Mouse (Mus musculus) heart, embryonic 12.5 days (tissue): ENCODE measurements around the gene Gm14399. TPM values are rescaled to one million over a fixed set of nuclear protein-coding genes. Genes with fewer than 3 reads are reported as not detected.
"Not testable (repeated sequence)": the region's sequence is repeated elsewhere in the genome, so short reads cannot be mapped to it uniquely, and the experiment has no call there.

Source experiments
- ATAC-seq: fragments of 200-750 bp; cut with Nextera tagmentation; 2 replicates; pipeline ENCODE4 v1.8.0; 2017; ENCODE audit warnings: moderate TSS enrichment, moderate library complexity; ENCODE audit not compliant: insufficient number of reproducible peaks, low FRiP score
- H3K27ac ChIP-seq: fragments of 300-500 bp; sonication (generic); 2 replicates; pipeline ENCODE4 v1.5.1; 2016; ENCODE audit warnings: mild to moderate bottlenecking, moderate library complexity; ENCODE audit not compliant: poor library complexity, severe bottlenecking
- H3K27me3 ChIP-seq: fragments of 300-500 bp; sonication (generic); replicated peaks from 2 replicates; pipeline ENCODE4 v1.6.1; 2016; ENCODE audit warnings: mild to moderate bottlenecking, moderate library complexity
- H3K36me3 ChIP-seq: fragments of 300-500 bp; sonication (generic); 2 replicates; pipeline ENCODE4 v1.6.1; 2016; ENCODE audit warnings: mild to moderate bottlenecking, moderate library complexity
- H3K4me1 ChIP-seq: fragments of 300-500 bp; sonication (generic); replicated peaks from 2 replicates; pipeline ENCODE4 v1.6.1; 2016; ENCODE audit warnings: mild to moderate bottlenecking
- H3K4me2 ChIP-seq: fragments of 300-500 bp; sonication (generic); 2 replicates; pipeline ENCODE4 v1.6.1; 2016; ENCODE audit warnings: mild to moderate bottlenecking, moderate library complexity
- H3K4me3 ChIP-seq: fragments of 300-500 bp; sonication (generic); 2 replicates; pipeline ENCODE4 v1.5.1; 2016; ENCODE audit warnings: mild to moderate bottlenecking
- H3K9ac ChIP-seq: fragments of 300-500 bp; sonication (generic); 2 replicates; pipeline ENCODE4 v1.6.1; 2016; ENCODE audit warnings: mild to moderate bottlenecking, moderate library complexity
- H3K9me3 ChIP-seq: fragments of 300-500 bp; sonication (generic); replicated peaks from 2 replicates; pipeline ENCODE4 v1.6.1; 2016; ENCODE audit warnings: mild to moderate bottlenecking, moderate library complexity
- WGBS: fragments of 180-500 bp; shearing (Covaris S2); methylation state at CpG from one replicate; pipeline ENCODE4 v1.1.7; 2016; 5-methylcytosine and 5-hydroxymethylcytosine counted together
- polyA plus RNA-seq: library from polyadenylated mRNA; unstranded; fragments of >200 nt; fragmentation: Nextera tagmentation; extraction: Ambion mirVana; gene quantifications from 2 replicates; pipeline ENCODE4 v1.2.1, GENCODE M21; 2016

Gm14399 gene
- polyA plus RNA-seq, result 4.8 and 6.7 TPM in 2 replicates

DNA sequence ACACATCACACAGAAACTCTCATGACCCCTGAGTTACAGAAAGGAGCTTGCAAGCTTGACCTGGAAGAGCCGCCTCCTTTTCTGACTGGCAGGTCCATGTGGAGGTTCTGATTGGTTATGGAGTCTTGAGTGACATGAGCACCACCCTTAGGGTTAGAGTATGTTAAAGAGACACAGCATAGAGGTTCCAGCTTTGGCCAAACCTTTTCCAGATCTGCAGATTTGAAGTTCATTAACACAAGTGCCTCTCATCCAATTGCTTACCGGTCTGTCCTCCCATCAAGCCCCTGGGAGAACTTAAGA, at the start of gene Gm14399:
TSS of gene Gm14399 (minus strand) at position 20 of the 303 bp plus-strand sequence.
- peak within 1 kb of the TSS; percentile 59 for H3K4me2 ChIP-seq
- H3K9ac ChIP-seq, result peak within 1 kb of the TSS; percentile 71
- not testable (repeated sequence) for H3K36me3 ChIP-seq, H3K4me1 ChIP-seq, H3K27ac ChIP-seq, H3K27me3 ChIP-seq, H3K9me3 ChIP-seq, ATAC-seq
- peak within 1 kb of the TSS; percentile 59 for H3K4me3 ChIP-seq
- 15% methylated on average over 1 of the region's 2 CpGs for WGBS

DNA sequence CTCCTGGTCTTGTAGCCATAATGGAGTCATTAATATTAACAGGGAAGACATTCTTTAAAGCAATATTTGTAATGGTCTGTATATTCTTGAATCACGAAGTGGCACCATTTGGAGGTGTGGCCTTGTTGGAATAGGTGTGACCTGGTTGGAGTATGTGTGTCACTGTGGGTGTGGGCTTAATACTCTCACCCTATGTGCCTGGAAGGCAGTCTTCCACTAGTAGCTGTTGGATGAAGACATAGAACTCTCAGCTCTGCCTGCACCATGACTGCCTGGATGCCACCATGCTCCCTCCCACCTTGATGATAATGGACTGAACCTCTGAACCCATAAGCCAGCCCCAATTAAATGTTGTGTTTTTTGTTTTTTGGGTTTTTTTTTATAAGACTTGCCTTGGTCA, 37.2 kb upstream of the Gm14399 start:
- not testable (repeated sequence) for H3K27ac ChIP-seq, H3K27me3 ChIP-seq

DNA sequence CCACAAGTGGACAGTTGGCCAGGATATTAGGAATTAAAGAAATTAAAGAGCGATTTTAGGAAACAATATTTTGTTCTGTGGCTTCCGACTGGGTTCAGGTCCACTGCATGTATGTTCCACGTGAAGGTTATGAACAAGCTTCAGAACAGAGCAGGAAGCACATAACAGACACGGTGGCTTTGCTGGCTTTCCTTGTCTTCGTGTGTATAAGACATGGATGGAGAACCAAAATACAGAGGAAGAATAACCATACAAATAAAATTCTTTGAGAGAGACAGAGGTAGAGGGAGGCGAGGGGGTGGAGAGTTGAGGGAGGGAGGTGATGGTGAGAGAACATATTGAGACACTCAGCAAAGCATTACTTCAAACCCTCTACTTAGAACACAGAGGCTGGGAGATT, 34.5 kb upstream of the Gm14399 start:
- Histone ChIP-seq H3K4me1 (no peaks in the 10 kb centered on the region), H3K27me3 (no peaks in the 10 kb centered on the region), H3K4me3 (no peak overlapping the region), H3K36me3 (no peaks in the 10 kb centered on the region), H3K9me3 (no peaks in the 10 kb centered on the region), H3K9ac (no peak overlapping the region), H3K4me2 (no peak overlapping the region), H3K27ac (no peak overlapping the region)
- WGBS, result 71% methylated on average over 6 of the region's 6 CpGs
- no peak for ATAC-seq

More for the DNA sequence above, 37.2 kb upstream of the Gm14399 start:
- not testable (repeated sequence) for H3K4me2 ChIP-seq, H3K36me3 ChIP-seq, H3K4me1 ChIP-seq, H3K4me3 ChIP-seq, ATAC-seq, H3K9me3 ChIP-seq, H3K9ac ChIP-seq
- 24% methylated on average over 1 of the region's 1 CpGs for WGBS

DNA sequence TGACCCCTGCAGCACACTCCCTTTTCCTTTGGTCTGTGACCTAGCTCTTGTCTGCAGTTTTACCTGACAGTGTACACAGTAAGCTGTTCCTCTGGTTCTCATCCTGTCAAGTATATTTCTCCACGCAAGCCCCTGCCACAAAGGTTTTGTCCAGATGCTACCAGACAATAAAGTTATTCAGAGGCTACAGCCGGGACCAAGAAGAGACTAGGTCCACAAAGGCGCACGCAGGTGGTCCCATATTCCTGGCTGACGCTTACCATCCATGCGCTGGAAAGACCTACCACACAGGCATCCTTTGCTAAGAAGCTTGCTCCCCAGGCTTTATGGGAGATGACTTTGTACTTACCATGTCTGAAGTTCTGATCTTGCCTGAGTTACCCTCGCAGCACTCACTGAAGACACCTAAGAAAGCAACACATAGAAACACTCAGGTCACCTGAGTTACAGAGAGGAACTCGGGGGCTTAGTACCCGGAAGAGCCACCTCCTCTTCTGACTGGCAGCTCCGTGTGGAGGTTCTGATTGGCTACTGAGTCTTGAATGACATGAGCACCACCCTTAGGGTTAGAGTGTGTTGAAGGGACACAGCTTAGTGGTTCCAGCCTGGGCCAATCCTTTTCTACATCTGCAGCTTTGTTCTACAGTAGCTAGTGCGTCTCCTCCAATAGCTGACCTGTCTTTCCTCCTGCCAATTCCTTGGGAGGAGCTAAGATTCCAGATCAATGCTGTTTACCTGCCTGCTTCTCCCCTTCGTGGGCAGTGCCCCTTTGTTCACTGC, 33.8 kb upstream of the Gm14399 start, which contains the start of gene Gm14443:
TSS of gene Gm14443 (minus strand) at position 471 of the 780 bp plus-strand sequence.
- not testable (repeated sequence) for H3K27me3 ChIP-seq, ATAC-seq, H3K27ac ChIP-seq, H3K36me3 ChIP-seq, H3K9ac ChIP-seq, H3K4me2 ChIP-seq, H3K4me3 ChIP-seq, H3K9me3 ChIP-seq, H3K4me1 ChIP-seq
- 71% methylated on average over 12 of the region's 12 CpGs for WGBS

DNA sequence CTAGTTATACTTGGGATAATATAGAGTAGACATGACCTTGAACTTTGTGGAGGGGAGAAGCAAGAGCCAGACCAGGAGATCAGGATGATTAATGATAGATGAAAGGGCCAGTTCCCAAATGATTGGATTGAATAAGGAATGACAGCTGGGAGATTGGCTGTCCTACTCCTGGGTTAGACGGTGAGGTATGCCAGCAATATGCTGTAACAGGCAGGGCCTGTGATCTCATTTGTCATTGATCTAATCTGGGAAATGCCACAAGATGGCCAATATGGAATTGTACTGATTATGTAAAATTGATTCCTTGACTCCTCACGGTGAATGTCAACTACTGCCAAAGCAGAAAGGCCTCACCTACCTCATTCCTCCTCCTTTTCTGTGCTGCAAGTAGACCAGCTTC, 32.2 kb upstream of the Gm14399 start:
- not testable (repeated sequence) for H3K9ac ChIP-seq, H3K27ac ChIP-seq, ATAC-seq, H3K27me3 ChIP-seq, H3K9me3 ChIP-seq, H3K4me1 ChIP-seq, H3K4me2 ChIP-seq, H3K4me3 ChIP-seq, H3K36me3 ChIP-seq
- 82% methylated on average over 2 of the region's 2 CpGs for WGBS

DNA sequence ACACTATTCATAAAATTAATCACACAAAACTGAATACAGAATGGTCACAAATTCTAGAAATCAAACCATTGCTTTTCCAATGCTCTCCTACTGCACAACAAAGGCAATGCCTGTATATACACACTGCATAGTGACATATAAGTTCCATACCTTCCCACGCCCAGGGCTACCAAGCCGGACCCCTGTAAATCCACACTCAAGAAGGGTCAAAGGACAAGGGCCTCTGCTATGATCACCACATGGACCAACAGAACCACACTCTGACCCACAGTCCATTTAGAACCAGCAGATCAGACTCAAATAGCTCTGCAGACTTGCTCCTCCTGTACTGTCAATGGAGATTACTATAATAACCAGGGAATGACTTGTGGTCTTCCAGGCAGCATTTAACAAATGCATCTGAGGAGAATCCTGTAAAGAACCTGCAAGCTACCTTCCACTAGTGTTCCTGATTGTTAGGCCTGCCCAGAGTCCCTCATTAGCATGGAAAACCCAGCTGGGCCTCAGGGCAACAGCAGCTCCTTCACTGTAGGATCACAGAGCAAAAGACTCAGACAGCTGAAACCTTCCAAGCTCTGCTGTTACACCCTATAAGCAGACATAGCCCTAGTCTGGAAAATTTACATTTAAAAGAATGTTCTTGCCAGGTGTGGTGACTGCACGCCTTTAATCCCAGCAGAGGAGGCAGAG, 31.2 kb upstream of the Gm14399 start:
- 70% methylated on average over 3 of the region's 3 CpGs for WGBS
- H3K36me3 ChIP-seq, H3K4me3 ChIP-seq, H3K4me1 ChIP-seq, ATAC-seq, H3K27ac ChIP-seq, H3K9me3 ChIP-seq, H3K27me3 ChIP-seq, H3K9ac ChIP-seq, H3K4me2 ChIP-seq: not testable (repeated sequence)

DNA sequence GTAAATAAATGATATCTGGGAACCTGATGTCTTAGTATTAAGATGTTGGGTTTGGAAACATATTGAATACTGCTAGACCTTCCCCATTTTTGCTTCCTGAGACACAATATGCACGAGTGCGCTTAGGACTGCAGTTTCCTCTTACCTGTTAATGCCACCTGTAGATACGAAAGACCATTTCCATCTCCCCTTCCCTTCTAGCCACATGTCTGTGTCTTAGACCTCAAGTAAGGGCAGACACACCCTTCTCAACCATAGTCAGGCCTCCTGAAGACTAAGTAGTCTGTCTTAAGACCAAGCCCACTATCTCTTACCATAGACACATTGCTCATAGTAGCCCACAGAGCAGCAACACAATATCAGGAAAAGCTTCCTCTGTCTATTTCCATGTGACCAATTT, 30.3 kb upstream of the Gm14399 start:
- Histone ChIP-seq H3K36me3 (no peaks in the 10 kb centered on the region), H3K27me3 (no peaks in the 10 kb centered on the region), H3K9me3 (no peaks in the 10 kb centered on the region), H3K27ac (no peak overlapping the region), H3K4me2 (no peak overlapping the region), H3K9ac (no peak overlapping the region), H3K4me3 (no peak overlapping the region), H3K4me1 (no peaks in the 10 kb centered on the region)
- 78% methylated on average over 3 of the region's 3 CpGs for WGBS
- ATAC-seq, result no peak

DNA sequence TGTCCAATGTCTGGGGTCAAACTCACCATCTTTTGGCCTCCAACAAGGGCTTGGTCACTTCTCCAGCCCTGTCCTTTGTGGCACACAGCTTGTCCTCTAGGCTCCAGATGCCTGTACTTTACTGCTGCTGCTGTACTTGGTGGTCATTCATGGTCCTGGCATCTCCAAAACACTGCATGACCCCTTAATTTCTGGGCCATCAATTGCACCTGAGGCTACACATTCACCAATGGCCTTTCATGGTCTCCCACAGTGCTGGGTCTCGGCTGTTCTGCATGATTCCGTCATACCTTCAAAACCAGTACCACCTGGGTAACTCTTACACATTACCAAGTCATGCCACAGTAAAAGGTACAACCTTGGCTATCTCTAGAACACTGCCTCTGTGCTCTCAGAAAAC, 25.1 kb upstream of the Gm14399 start:
- H3K27me3 ChIP-seq, result not testable (repeated sequence)

DNA sequence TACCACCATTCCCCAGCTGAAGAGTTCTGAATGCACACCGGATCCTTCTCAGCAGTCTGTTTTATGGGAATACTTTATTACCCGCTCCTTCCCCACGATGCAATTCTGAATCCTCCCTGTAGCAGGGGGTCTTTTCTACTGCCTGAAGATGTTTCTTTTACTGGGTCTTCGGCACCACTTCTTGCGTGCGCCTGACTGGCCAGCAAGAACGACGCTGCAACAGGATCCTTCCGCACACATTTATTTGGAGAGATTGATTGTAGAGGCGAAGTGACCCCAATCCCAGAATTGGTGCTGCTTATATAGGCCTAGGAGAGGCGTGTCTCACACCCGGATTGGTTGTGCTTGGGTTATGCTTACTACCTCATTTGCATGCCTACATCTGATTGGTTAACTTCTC, 23.3 kb upstream of the Gm14399 start:
- not testable (repeated sequence) for H3K36me3 ChIP-seq, H3K4me1 ChIP-seq, H3K9me3 ChIP-seq, H3K27ac ChIP-seq, H3K9ac ChIP-seq, H3K4me3 ChIP-seq, H3K27me3 ChIP-seq, H3K4me2 ChIP-seq, ATAC-seq
- WGBS, result 88% methylated on average over 12 of the region's 12 CpGs

More for the DNA sequence above, 25.1 kb upstream of the Gm14399 start:
- H3K4me2 ChIP-seq, ATAC-seq, H3K36me3 ChIP-seq, H3K4me1 ChIP-seq, H3K9me3 ChIP-seq, H3K9ac ChIP-seq, H3K4me3 ChIP-seq, H3K27ac ChIP-seq: not testable (repeated sequence)
- WGBS, result 76% methylated on average over 2 of the region's 2 CpGs

DNA sequence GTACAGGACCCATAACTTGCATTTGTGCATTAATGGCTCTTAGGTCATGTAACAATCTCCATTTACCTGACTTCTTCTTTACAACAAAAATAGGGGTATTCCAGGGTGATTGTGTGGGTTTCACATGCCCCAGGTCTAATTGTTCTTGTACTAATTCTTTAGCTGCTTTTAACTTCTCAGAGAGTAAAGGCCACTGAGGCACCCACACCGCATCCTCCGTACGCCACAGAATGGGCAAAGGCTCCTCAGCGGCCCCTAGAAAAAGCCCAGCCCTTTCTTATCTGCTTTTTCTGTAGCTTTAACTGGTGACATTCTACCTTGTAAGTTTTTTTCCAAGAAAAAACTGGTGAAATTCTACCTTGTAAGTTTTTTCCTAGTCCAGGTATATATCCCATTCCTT, 19.6 kb upstream of the Gm14399 start:
- WGBS, result 81% methylated on average over 4 of the region's 4 CpGs
- ATAC-seq, H3K27ac ChIP-seq, H3K4me2 ChIP-seq, H3K4me3 ChIP-seq, H3K9ac ChIP-seq, H3K27me3 ChIP-seq, H3K36me3 ChIP-seq, H3K4me1 ChIP-seq: not testable (repeated sequence)
- H3K9me3 ChIP-seq, result peaks cover 11% of the 10 kb centered on the region

DNA sequence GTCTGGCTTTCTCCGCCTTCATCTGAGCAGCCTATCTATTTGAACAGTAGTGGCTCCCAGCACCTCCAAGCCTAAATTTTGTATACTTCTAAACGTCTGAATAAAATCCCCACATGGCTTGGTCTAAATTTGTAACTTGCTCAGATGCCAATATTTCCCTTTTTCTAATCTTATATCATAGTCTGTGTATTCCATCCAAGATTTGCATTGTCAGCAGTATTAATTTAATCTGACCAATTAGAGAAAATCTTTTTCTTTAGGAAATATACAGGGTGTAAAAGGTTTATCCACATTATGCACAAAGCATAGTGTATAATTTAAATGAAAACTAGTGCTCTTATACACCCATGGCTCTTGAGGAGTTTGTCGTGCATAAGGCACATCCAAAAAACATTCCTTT, 16.8 kb upstream of the Gm14399 start:
- H3K4me1 ChIP-seq, result no peaks in the 10 kb centered on the region
- ATAC-seq, result no peak
- H3K9me3 ChIP-seq, result peaks cover 12% of the 10 kb centered on the region
- H3K4me2 ChIP-seq, result no peak overlapping the region
- 72% methylated on average over 3 of the region's 3 CpGs for WGBS
- H3K27ac ChIP-seq, result no peak overlapping the region
- no peaks in the 10 kb centered on the region for H3K27me3 ChIP-seq
- no peak overlapping the region for H3K9ac ChIP-seq
- H3K36me3 ChIP-seq, result no peaks in the 10 kb centered on the region
- no peak overlapping the region for H3K4me3 ChIP-seq
